ENCODE assay signal across 9 mouse cellular contexts in genomic region chr2:9985979-9986447, GRCm38 (mm10).
DNase-seq lines count a peak whose midpoint lies in the region; ATAC-seq and TF ChIP-seq lines count a peak whose summit lies in the region.
"Had no signal": no experiment of that assay in that cellular context is flagged by ENCODE, and none has a peak within 500 bp of the region (broad histone marks: within the 10 kb centered on the region; RNA-seq: fewer than 3 reads in every experiment).

No protein-coding gene starts in this region.

- H3K4me2 ChIP-seq in lung, postnatal 0 days (replicated peaks; ENCODE audit: low read depth, low read length), result no peak overlapping the region
- H3K4me2 ChIP-seq in hindbrain, embryonic 15.5 days, result peak overlapping the region; percentile 13; the same call in 1 of the 2 replicates

- WGBS in lung, postnatal 0 days, result 11% methylated on average over 6 of the region's 6 CpGs
- 18% methylated on average over 6 of the region's 6 CpGs for WGBS in lung, adult 2 months
- WGBS in hindbrain, embryonic 15.5 days, result 4% methylated on average over 6 of the region's 6 CpGs

- peak; percentile 26; the same call in 1 of the 2 replicates for ATAC-seq in lung, postnatal 0 days
- no peak for ATAC-seq in hindbrain, embryonic 15.5 days (ENCODE audit: low FRiP score, low read depth)

- DNase-seq in lung, postnatal 0 days (ENCODE audit: low spot score), result no peak
- DNase-seq in lung, adult 2 months, result no peak
- peak; percentile 65 for DNase-seq in embryo, embryonic 10 days (ENCODE audit: low spot score)
- peak; percentile 53 for DNase-seq in naive thymus-derived CD4-positive, alpha-beta T cell, adult 2 months (ENCODE audit: low read depth)
- DNase-seq in ovary, postnatal 14 days (ENCODE audit: low spot score), result no peak
- no peak for DNase-seq in layer of hippocampus, postnatal 36 days
- DNase-seq in urinary bladder, postnatal 36 days (ENCODE audit: low spot score in 2 of 2), result no peak

- no peaks in the 10 kb centered on the region for H3K27me3 ChIP-seq in lung, postnatal 0 days (replicated peaks; ENCODE audit: insufficient read depth, low read length)
- no peaks in the 10 kb centered on the region for H3K27me3 ChIP-seq in hindbrain, embryonic 15.5 days

- H3K4me3 ChIP-seq in lung, postnatal 0 days (ENCODE audit: low read depth, low read length), result no peak overlapping the region
- no peak overlapping the region for H3K4me3 ChIP-seq in lung, adult 2 months (replicated peaks; ENCODE audit: extremely low read depth, low read depth, low read length)
- no peak overlapping the region for H3K4me3 ChIP-seq in hindbrain, embryonic 15.5 days

- TF ChIP-seq CTCF in lung, postnatal 0 days (IDR thresholded peaks at IDR 0.05), result no peak
- no peak for TF ChIP-seq CTCF in lung, adult 2 months (IDR thresholded peaks at IDR 0.05; ENCODE audit: insufficient read depth, low read length)

- H3K9me3 ChIP-seq in lung, postnatal 0 days (ENCODE audit: low read length), result no peaks in the 10 kb centered on the region
- no peaks in the 10 kb centered on the region for H3K9me3 ChIP-seq in hindbrain, embryonic 15.5 days

- TF ChIP-seq EP300 in lung, postnatal 0 days (IDR thresholded peaks at IDR 0.05), result no peak

- H3K36me3 ChIP-seq in lung, postnatal 0 days (ENCODE audit: insufficient read depth, low read length), result no peaks in the 10 kb centered on the region
- no peaks in the 10 kb centered on the region for H3K36me3 ChIP-seq in hindbrain, embryonic 15.5 days

- no peak overlapping the region for H3K9ac ChIP-seq in lung, postnatal 0 days (replicated peaks; ENCODE audit: low read depth)
- no peak overlapping the region for H3K9ac ChIP-seq in hindbrain, embryonic 15.5 days

- H3K27ac ChIP-seq in lung, postnatal 0 days (ENCODE audit: low read length), result no peak overlapping the region
- no peak overlapping the region for H3K27ac ChIP-seq in hindbrain, embryonic 15.5 days (replicated peaks)
- H3K27ac ChIP-seq: macrophage had no signal

- peaks cover 8% of the 10 kb centered on the region; the same call in 1 of the 2 replicates for H3K4me1 ChIP-seq in lung, postnatal 0 days (ENCODE audit: insufficient read depth, low read depth, low read length)
- no peaks in the 10 kb centered on the region for H3K4me1 ChIP-seq in lung, adult 2 months (ENCODE audit: control insufficient read depth, insufficient read depth, low read length)
- H3K4me1 ChIP-seq in hindbrain, embryonic 15.5 days (replicated peaks), result peaks cover 12% of the 10 kb centered on the region; the same call in 1 of the 2 replicates

- TF ChIP-seq POLR2A in lung, adult 2 months (IDR thresholded peaks at IDR 0.05; ENCODE audit: borderline replicate concordance, extremely low read depth, low read depth, low read length), result no peak

Comparison
In these comparisons a context has a peak if more than half of its experiments do, and no peak if none do; other contexts are left out.
1. DNase-seq: peak in embryo, embryonic 10 days (single experiment) and naive thymus-derived CD4-positive, alpha-beta T cell, adult 2 months (single experiment); none in lung, postnatal 0 days (single experiment), lung, adult 2 months (single experiment), ovary, postnatal 14 days (single experiment), layer of hippocampus, postnatal 36 days (0 of 2) and urinary bladder, postnatal 36 days (0 of 2).